Mouse (Mus musculus) E14TG2a.4 (cell line): Measurements from ENCODE around the gene Hoxb3.

Experiments
- CTCF ChIP-seq: conservative IDR thresholded peaks from 2 replicates; pipeline ENCODE4 v1.5.1; 2014; ENCODE audit warnings: low read length
- NANOG ChIP-seq: IDR thresholded peaks from 2 replicates; pipeline ENCODE4 v1.6.1; 2014; ENCODE audit warnings: borderline replicate concordance, low read length, mixed read lengths
- POU5F1 ChIP-seq: IDR thresholded peaks from 2 replicates; pipeline ENCODE4 v1.6.1; 2014; ENCODE audit warnings: low read length, borderline replicate concordance

DNA sequence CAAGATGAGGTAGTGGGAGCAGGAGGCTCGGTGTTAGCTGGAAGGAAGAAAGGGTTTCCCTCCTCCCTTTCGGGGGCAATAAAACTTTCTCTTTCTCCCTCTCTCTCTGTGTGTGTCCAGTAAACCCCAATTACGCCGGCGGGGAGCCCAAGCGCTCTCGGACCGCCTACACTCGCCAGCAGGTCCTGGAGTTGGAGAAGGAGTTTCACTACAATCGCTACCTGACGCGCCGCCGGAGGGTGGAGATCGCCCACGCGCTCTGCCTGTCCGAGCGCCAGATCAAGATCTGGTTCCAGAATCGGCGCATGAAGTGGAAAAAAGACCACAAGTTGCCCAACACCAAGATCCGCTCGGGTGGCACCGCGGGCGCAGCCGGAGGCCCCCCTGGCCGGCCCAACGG lies 3.2 kb upstream of the Hoxb3 start:
- TF ChIP-seq CTCF (no peak), NANOG (no peak), POU5F1 (no peak)
